Mouse (Mus musculus): ENCODE data around the gene Rnf157.

Gene Rnf157

GRCm38 (mm10) chr11:116293538-116294137, 119.2 kb downstream of the Rnf157 start:
- no peak for DNase-seq

- no peak for DNase-seq
These were observed 120.4 kb downstream of the Rnf157 start for GRCm38 (mm10) chr11:116292401-116292800.

GRCm38 (mm10) chr11:116290556-116290955, 122.3 kb downstream of the Rnf157 start:
- DNase-seq, result peak in 1 of 2 experiments; percentile 34

- peak; percentile 14 to 48 for DNase-seq
These were observed 125.5 kb downstream of the Rnf157 start for GRCm38 (mm10) chr11:116287351-116287750.

Measured in lung, postnatal 4 days (tissue).